Mouse (Mus musculus): ENCODE measurements around the gene Zscan5b. TPM values are rescaled to one million over a fixed set of nuclear protein-coding genes. Genes with fewer than 3 reads are reported as not detected.

Gene Zscan5b
- polyA plus RNA-seq, 1 experiment from 2014 or later = not detected

- peak within 1 kb of the TSS; percentile 78 for H3K27ac ChIP-seq
- H3K4me2 ChIP-seq = peak within 1 kb of the TSS; percentile 86
- H3K27me3 ChIP-seq (replicated peaks) = no peaks in the 10 kb centered on the region
- peak within 1 kb of the TSS; percentile 43 for H3K9ac ChIP-seq
- peaks cover 31% of the 10 kb centered on the region for H3K4me1 ChIP-seq
- H3K9me3 ChIP-seq = no peaks in the 10 kb centered on the region
- H3K36me3 ChIP-seq (replicated peaks) = 0 out of 2 replicates have a peak, but pooled peaks cover 3% of the 10 kb centered on the region
- ATAC-seq (replicated peaks) = peak; percentile 79
- 3% methylated on average over 50 of the region's 50 CpGs for WGBS
- peak within 1 kb of the TSS; percentile 45 for H3K4me3 ChIP-seq
Measured at GRCm38 (mm10) chr7:6285842-6286705, 64.0 kb downstream of the Zscan5b start, which contains the start of gene Zfp667. Gene Zfp667 (plus strand): TSS chr7:6286579.

DNA sequence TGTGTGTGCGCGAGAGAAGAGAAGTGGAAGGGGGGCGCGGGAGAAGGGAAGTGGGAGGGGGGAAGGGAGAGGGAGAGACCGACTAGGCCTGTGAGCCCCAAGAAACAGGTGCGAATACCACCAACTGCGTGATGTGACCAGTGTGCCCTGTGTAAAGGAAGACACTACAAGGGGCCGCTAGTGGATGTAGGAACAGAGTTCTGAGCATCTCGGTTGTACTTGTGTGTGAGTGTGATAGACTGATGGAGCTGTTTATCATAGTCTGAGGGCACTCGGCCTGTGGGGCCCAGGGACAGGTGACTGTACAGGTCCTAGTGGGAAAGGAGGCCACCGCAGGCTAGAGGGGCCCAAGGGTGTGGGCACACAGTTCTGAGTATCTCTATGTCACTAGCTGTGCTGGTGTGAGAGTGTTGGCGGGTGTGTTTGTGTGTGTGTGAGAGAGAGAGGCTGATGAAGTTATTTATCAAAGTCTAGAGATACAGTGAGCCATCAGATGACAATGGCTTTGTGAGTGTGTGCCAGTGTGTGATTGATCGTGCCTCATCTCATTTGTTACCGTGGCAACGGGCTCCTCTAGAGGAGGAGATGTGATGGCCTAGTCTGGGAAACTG is 64.9 kb downstream of the Zscan5b start:
- Histone ChIP-seq H3K27me3 (replicated peaks) (no peaks in the 10 kb centered on the region), H3K9ac (peak overlapping the region; percentile 43), H3K27ac (peak overlapping the region; percentile 78), H3K36me3 (replicated peaks) (0 out of 2 replicates have a peak, but pooled peaks cover 3% of the 10 kb centered on the region), H3K4me2 (peak overlapping the region; percentile 86), H3K4me1 (peaks cover 31% of the 10 kb centered on the region), H3K4me3 (peak overlapping the region; percentile 45), H3K9me3 (no peaks in the 10 kb centered on the region)
- WGBS = 22% methylated on average over 15 of the region's 15 CpGs
- peak; percentile 28 for ATAC-seq (replicated peaks)

Other genes starting within 250 kb of the Zscan5b start
- not detected in 2 replicates for gene Vmn1r65, start 211.3 kb upstream of the Zscan5b start, polyA plus RNA-seq (2015; fragmentation: Nextera tagmentation; extraction: Ambion mirVana)
- not detected in 2 replicates for gene Nlrp4c, start 177.1 kb upstream of the Zscan5b start, polyA plus RNA-seq (2015; fragmentation: Nextera tagmentation; extraction: Ambion mirVana)
- 26.3 and 28.1 TPM in 2 replicates for gene Zfp787, start 66.3 kb upstream of the Zscan5b start, polyA plus RNA-seq (2015; fragmentation: Nextera tagmentation; extraction: Ambion mirVana)
- gene Zfp444, start 50.1 kb upstream of the Zscan5b start, polyA plus RNA-seq (2015; fragmentation: Nextera tagmentation; extraction: Ambion mirVana) = 102 TPM in 2 replicates
- not detected in 2 replicates for gene Galp, start 25.2 kb upstream of the Zscan5b start, polyA plus RNA-seq (2015; fragmentation: Nextera tagmentation; extraction: Ambion mirVana)
- not detected in 2 replicates for gene Epp13, start 30.4 kb downstream of the Zscan5b start, polyA plus RNA-seq (2015; fragmentation: Nextera tagmentation; extraction: Ambion mirVana)
- 15.5 and 16.8 TPM in 2 replicates for gene Zfp667, start 64.3 kb downstream of the Zscan5b start, polyA plus RNA-seq (2015; fragmentation: Nextera tagmentation; extraction: Ambion mirVana)
- gene Zfp583, start 109.0 kb downstream of the Zscan5b start, polyA plus RNA-seq (2015; fragmentation: Nextera tagmentation; extraction: Ambion mirVana) = 14.6 TPM in 2 replicates
- 8.9 and 11.1 TPM in 2 replicates for gene Gm3854, start 121.5 kb downstream of the Zscan5b start, polyA plus RNA-seq (2015; fragmentation: Nextera tagmentation; extraction: Ambion mirVana)
- gene Zfp78, start 141.0 kb downstream of the Zscan5b start, polyA plus RNA-seq (2015; fragmentation: Nextera tagmentation; extraction: Ambion mirVana) = 5.3 and 6.1 TPM in 2 replicates
- gene Zfp28, start 161.0 kb downstream of the Zscan5b start, polyA plus RNA-seq (2015; fragmentation: Nextera tagmentation; extraction: Ambion mirVana) = 17.7 and 18.2 TPM in 2 replicates
- 5.9 and 7.5 TPM in 2 replicates for gene Smim17, start 176.4 kb downstream of the Zscan5b start, polyA plus RNA-seq (2015; fragmentation: Nextera tagmentation; extraction: Ambion mirVana)
- gene Gm20715, start 188.0 kb downstream of the Zscan5b start, polyA plus RNA-seq (2015; fragmentation: Nextera tagmentation; extraction: Ambion mirVana) = 0.05 TPM in 1 of 2 replicates, not detected in the other
- 0.20 TPM in 1 of 2 replicates, not detected in the other for gene Olfr1344, start 216.4 kb downstream of the Zscan5b start, polyA plus RNA-seq (2015; fragmentation: Nextera tagmentation; extraction: Ambion mirVana)
- not detected in 2 replicates for gene Olfr1336, start 233.9 kb downstream of the Zscan5b start, polyA plus RNA-seq (2015; fragmentation: Nextera tagmentation; extraction: Ambion mirVana)
- not detected in 2 replicates for gene Olfr1346, start 244.8 kb downstream of the Zscan5b start, polyA plus RNA-seq (2015; fragmentation: Nextera tagmentation; extraction: Ambion mirVana)

Measured in midbrain, embryonic 15.5 days (tissue).